Mouse (Mus musculus) c-Kit-negative CD71-positive TER-119-positive erythroid progenitor cells, embryonic 14.5 days (primary cell): Measurements from ENCODE around the gene 4930558K02Rik.

Experiments used
- DNase-seq: peaks from one replicate; pipeline ENCODE4 v3.0.0-alpha.2; 2013; ENCODE audit warnings: low read depth, low spot score

The 4930558K02Rik gene

DNA sequence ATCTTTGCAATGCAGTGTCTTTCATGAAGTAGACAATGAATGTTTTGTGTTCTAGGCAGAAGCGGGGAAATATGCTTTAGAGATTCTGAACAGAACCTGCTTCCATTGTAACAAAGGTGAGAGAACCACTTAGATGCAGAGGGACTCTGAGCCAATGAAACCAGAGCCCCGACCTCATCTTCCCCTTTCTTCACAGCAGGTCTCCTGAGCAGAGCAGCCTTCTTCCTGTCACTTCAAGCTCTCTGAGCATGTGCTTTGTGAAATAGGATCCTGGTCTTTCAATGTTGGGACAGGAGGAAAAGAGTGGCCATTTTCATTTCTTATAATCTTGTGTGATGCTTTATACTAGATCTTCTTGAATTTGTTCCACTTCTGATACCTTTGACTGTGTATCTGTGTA lies 79.3 kb downstream of the 4930558K02Rik start:
- no peak for DNase-seq

DNA sequence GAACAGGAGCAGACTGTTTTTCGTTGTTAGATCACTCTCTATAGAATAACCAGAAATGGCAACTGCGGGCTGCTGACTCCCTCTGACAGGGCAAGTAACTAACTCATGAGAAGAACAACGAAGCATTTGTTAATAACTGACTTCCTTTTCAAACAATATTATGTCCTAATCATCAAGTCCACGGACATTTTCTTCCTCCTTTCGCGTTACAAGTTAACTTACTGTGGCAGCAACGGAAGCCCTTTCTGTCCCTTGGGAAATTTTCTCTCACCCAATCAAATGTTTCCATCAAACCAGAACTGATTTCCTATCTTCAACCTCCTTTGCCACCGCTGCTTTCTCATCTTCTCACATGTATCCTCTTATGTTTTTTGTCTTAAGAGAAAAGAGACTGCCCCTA lies 82.2 kb downstream of the 4930558K02Rik start:
- DNase-seq = no peak

DNA sequence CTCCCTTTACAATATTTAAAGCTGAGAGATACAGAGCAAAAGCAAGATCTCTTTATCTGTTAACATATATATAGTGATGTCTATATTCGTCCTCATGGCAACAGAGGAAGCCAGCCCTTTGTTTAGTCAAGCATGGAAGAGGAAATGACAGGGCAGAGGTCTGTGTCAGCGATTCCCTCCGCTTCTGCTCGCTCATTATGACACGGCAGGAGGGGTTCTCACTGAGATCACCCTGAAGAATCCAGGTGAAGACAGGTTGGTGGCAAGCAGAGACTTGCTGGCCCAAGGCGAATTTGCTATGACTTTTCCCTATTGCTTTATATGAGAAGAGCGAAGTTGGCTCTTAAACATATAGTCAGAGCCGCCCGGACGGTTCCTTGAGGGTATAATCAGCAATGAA lies 83.3 kb downstream of the 4930558K02Rik start:
- no peak for DNase-seq

DNA sequence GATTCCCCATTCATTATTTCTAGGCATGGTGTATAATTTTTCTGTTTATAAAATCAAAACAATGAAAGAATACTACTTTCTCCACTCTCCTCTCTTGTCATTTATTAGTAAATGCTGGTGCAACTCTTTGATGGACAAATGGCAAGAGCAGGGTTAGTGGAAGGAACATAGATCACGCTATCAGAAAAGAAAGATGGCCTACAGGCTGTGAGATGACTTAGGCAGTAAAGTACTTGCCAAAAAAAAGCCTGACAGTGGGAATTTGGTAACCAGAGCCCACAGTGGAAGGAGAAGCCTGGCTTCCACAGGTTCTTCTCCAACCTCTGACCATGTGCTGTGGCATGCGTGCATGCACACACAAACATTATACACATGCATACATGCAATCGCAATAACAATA lies 84.4 kb downstream of the 4930558K02Rik start:
- DNase-seq = no peak

DNA sequence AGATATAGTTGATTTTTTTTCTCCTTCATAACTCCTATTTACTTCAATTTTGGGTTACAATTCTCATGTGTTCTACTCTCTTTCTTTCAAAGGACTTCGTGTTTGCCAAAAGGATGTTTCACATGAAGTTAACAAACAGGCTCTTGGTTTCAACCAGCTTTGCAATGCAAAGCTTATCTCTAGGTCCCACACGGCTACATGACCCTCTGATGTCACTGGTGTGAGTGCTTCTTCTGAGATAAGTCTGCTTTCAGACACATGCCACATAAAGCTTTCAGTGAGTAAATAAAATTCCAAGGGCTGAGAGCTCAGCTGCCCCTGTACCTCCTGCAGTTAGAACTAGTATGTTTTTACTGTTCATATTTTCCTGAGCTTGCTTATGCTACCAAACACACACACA lies 84.9 kb downstream of the 4930558K02Rik start:
- peak; percentile 91 for DNase-seq

DNA sequence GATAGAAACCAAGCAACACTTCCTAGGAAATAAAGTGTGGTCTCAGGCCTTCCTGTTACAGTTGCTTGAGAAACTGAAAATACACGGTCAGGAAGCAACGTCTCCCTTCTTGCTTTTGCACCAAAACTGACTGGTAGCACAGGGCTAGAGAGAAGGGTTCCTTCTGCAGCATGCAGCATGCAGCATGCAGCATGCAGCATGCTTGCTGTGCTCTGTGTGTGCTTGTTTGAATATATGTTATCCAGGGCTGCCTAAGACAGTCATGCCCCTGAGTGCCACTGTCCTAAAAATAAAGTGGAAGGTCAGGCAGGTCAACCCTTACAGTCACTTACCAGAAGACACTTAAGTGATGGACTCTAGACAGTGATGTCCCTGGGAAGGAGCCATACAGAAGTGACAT lies 85.3 kb downstream of the 4930558K02Rik start:
- no peak for DNase-seq
